Mouse (Mus musculus) liver, embryonic 14.5 days (tissue): ENCODE results near the gene Alkal2.

Experiments used
- CTCF ChIP-seq: IDR thresholded peaks from 2 replicates; pipeline ENCODE4 v1.5.1; 2016; ENCODE audit warnings: antibody characterized with exemption, low read depth, control low read depth
- EP300 ChIP-seq: IDR thresholded peaks from 2 replicates; pipeline ENCODE4 v1.6.1; 2016; ENCODE audit warnings: antibody characterized with exemption, low read depth

GRCm38 (mm10) chr12:30856172-30856571 lies 27.9 kb upstream of the Alkal2 start:
- TF ChIP-seq CTCF (no peak), EP300 (no peak)
